Mouse (Mus musculus) heart, embryonic 12.5 days (tissue): Measurements from ENCODE around the gene Acvrl1. TPM values are rescaled to one million over a fixed set of nuclear protein-coding genes. Genes with fewer than 3 reads are reported as not detected.
"Not testable (repeated sequence)": the region's sequence is repeated elsewhere in the genome, so short reads cannot be mapped to it uniquely, and the experiment has no call there.

Source experiments
- ATAC-seq: fragments of 200-750 bp; cut with Nextera tagmentation; 2 replicates; pipeline ENCODE4 v1.8.0; 2017; ENCODE audit warnings: moderate TSS enrichment, moderate library complexity; ENCODE audit not compliant: insufficient number of reproducible peaks, low FRiP score
- H3K27ac ChIP-seq: fragments of 300-500 bp; sonication (generic); 2 replicates; pipeline ENCODE4 v1.5.1; 2016; ENCODE audit warnings: mild to moderate bottlenecking, moderate library complexity; ENCODE audit not compliant: poor library complexity, severe bottlenecking
- H3K27me3 ChIP-seq: fragments of 300-500 bp; sonication (generic); replicated peaks from 2 replicates; pipeline ENCODE4 v1.6.1; 2016; ENCODE audit warnings: mild to moderate bottlenecking, moderate library complexity
- H3K36me3 ChIP-seq: fragments of 300-500 bp; sonication (generic); 2 replicates; pipeline ENCODE4 v1.6.1; 2016; ENCODE audit warnings: mild to moderate bottlenecking, moderate library complexity
- H3K4me1 ChIP-seq: fragments of 300-500 bp; sonication (generic); replicated peaks from 2 replicates; pipeline ENCODE4 v1.6.1; 2016; ENCODE audit warnings: mild to moderate bottlenecking
- H3K4me2 ChIP-seq: fragments of 300-500 bp; sonication (generic); 2 replicates; pipeline ENCODE4 v1.6.1; 2016; ENCODE audit warnings: mild to moderate bottlenecking, moderate library complexity
- H3K4me3 ChIP-seq: fragments of 300-500 bp; sonication (generic); 2 replicates; pipeline ENCODE4 v1.5.1; 2016; ENCODE audit warnings: mild to moderate bottlenecking
- H3K9ac ChIP-seq: fragments of 300-500 bp; sonication (generic); 2 replicates; pipeline ENCODE4 v1.6.1; 2016; ENCODE audit warnings: mild to moderate bottlenecking, moderate library complexity
- H3K9me3 ChIP-seq: fragments of 300-500 bp; sonication (generic); replicated peaks from 2 replicates; pipeline ENCODE4 v1.6.1; 2016; ENCODE audit warnings: mild to moderate bottlenecking, moderate library complexity
- WGBS: fragments of 180-500 bp; shearing (Covaris S2); methylation state at CpG from one replicate; pipeline ENCODE4 v1.1.7; 2016; 5-methylcytosine and 5-hydroxymethylcytosine counted together
- polyA plus RNA-seq: library from polyadenylated mRNA; unstranded; fragments of >200 nt; fragmentation: Nextera tagmentation; extraction: Ambion mirVana; gene quantifications from 2 replicates; pipeline ENCODE4 v1.2.1, GENCODE M21; 2016

The Acvrl1 gene
- polyA plus RNA-seq, 1 experiment from 2014 or later = 3.1 TPM

- ATAC-seq = no peak
- no peak overlapping the region for H3K4me3 ChIP-seq
- WGBS = 66% methylated on average over 5 of the region's 5 CpGs
- no peak overlapping the region for H3K4me2 ChIP-seq
- H3K27ac ChIP-seq = no peak overlapping the region
- no peak overlapping the region for H3K9ac ChIP-seq
- H3K27me3 ChIP-seq = peaks cover 10% of the 10 kb centered on the region; the same call in 1 of the 2 replicates
- no peaks in the 10 kb centered on the region for H3K36me3 ChIP-seq
- H3K9me3 ChIP-seq = no peaks in the 10 kb centered on the region
- 0 out of 2 replicates have a peak, but pooled peaks cover 3% of the 10 kb centered on the region for H3K4me1 ChIP-seq
These were observed 20.2 kb upstream of the Acvrl1 start for GRCm38 (mm10) chr15:101107906-101108671.

GRCm38 (mm10) chr15:101113176-101113575 is 15.1 kb upstream of the Acvrl1 start:
- no peaks in the 10 kb centered on the region for H3K36me3 ChIP-seq
- H3K9ac ChIP-seq = no peak overlapping the region
- WGBS = 68% methylated on average over 8 of the region's 8 CpGs
- H3K27me3 ChIP-seq = peaks cover 9% of the 10 kb centered on the region; the same call in 1 of the 2 replicates
- H3K4me3 ChIP-seq = no peak overlapping the region
- H3K9me3 ChIP-seq = peaks cover 5% of the 10 kb centered on the region; the same call in 1 of the 2 replicates
- no peak overlapping the region for H3K4me2 ChIP-seq
- no peak overlapping the region; the same call in 1 of the 2 replicates for H3K27ac ChIP-seq
- no peaks in the 10 kb centered on the region for H3K4me1 ChIP-seq
- ATAC-seq = no peak

- H3K4me3 ChIP-seq, H3K9me3 ChIP-seq, H3K27ac ChIP-seq, H3K4me1 ChIP-seq, H3K4me2 ChIP-seq, H3K9ac ChIP-seq, H3K27me3 ChIP-seq, H3K36me3 ChIP-seq, ATAC-seq: not testable (repeated sequence)
- 83% methylated on average over 2 of the region's 2 CpGs for WGBS
These were observed 14.5 kb upstream of the Acvrl1 start for GRCm38 (mm10) chr15:101113778-101114177.

GRCm38 (mm10) chr15:101115511-101116110 is 12.7 kb upstream of the Acvrl1 start, which contains the start of gene Ankrd33:
Ankrd33 (plus strand) TSS chr15:101115755.
- peaks cover 9% of the 10 kb centered on the region; the same call in 1 of the 2 replicates for H3K27me3 ChIP-seq
- 77% methylated on average over 5 of the region's 5 CpGs for WGBS
- no peak within 1 kb of the TSS for H3K27ac ChIP-seq
- no peak within 1 kb of the TSS for H3K9ac ChIP-seq
- H3K9me3 ChIP-seq = peaks cover 5% of the 10 kb centered on the region; the same call in 1 of the 2 replicates
- H3K4me1 ChIP-seq = peaks cover 9% of the 10 kb centered on the region; the same call in 1 of the 2 replicates
- no peaks in the 10 kb centered on the region for H3K36me3 ChIP-seq
- no peak for ATAC-seq
- no peak within 1 kb of the TSS for H3K4me2 ChIP-seq
- H3K4me3 ChIP-seq = no peak within 1 kb of the TSS

GRCm38 (mm10) chr15:101118399-101119125 is 9.8 kb upstream of the Acvrl1 start:
- Histone ChIP-seq H3K36me3 (no peaks in the 10 kb centered on the region), H3K4me2 (no peak overlapping the region), H3K9me3 (peaks cover 5% of the 10 kb centered on the region; the same call in 1 of the 2 replicates), H3K27ac (no peak overlapping the region), H3K4me1 (peaks cover 15% of the 10 kb centered on the region; the same call in 1 of the 2 replicates), H3K27me3 (0 out of 2 replicates have a peak, but pooled peaks cover 12% of the 10 kb centered on the region), H3K9ac (no peak overlapping the region), H3K4me3 (no peak overlapping the region)
- 54% methylated on average over 14 of the region's 14 CpGs for WGBS
- no peak for ATAC-seq

- 63% methylated on average over 9 of the region's 9 CpGs for WGBS
- Histone ChIP-seq H3K27ac (no peak overlapping the region), H3K27me3 (peaks cover 21% of the 10 kb centered on the region; the same call in 1 of the 2 replicates), H3K4me3 (no peak overlapping the region), H3K4me2 (no peak overlapping the region), H3K9me3 (no peaks in the 10 kb centered on the region), H3K36me3 (no peaks in the 10 kb centered on the region), H3K4me1 (peaks cover 15% of the 10 kb centered on the region; the same call in 1 of the 2 replicates), H3K9ac (no peak overlapping the region)
- no peak for ATAC-seq
These were observed 6.7 kb upstream of the Acvrl1 start for GRCm38 (mm10) chr15:101121411-101122289.

- ATAC-seq = no peak
- H3K9me3 ChIP-seq = no peaks in the 10 kb centered on the region
- H3K36me3 ChIP-seq = no peaks in the 10 kb centered on the region
- peaks cover 25% of the 10 kb centered on the region; the same call in 1 of the 2 replicates for H3K27me3 ChIP-seq
- no peak overlapping the region for H3K4me3 ChIP-seq
- no peak overlapping the region for H3K4me2 ChIP-seq
- H3K27ac ChIP-seq = no peak overlapping the region
- no peak overlapping the region for H3K9ac ChIP-seq
- 25% methylated on average over 2 of the region's 2 CpGs for WGBS
- H3K4me1 ChIP-seq = peaks cover 15% of the 10 kb centered on the region; the same call in 1 of the 2 replicates
These were observed 6.1 kb upstream of the Acvrl1 start for GRCm38 (mm10) chr15:101122290-101122589.

GRCm38 (mm10) chr15:101123202-101123601 is 5.1 kb upstream of the Acvrl1 start:
- Histone ChIP-seq H3K4me3 (no peak overlapping the region), H3K4me1 (peaks cover 20% of the 10 kb centered on the region; the same call in 1 of the 2 replicates), H3K4me2 (no peak overlapping the region), H3K27me3 (peaks cover 35% of the 10 kb centered on the region), H3K9me3 (no peaks in the 10 kb centered on the region), H3K27ac (no peak overlapping the region), H3K9ac (no peak overlapping the region), H3K36me3 (no peaks in the 10 kb centered on the region)
- WGBS = 42% methylated on average over 4 of the region's 4 CpGs
- ATAC-seq = no peak

GRCm38 (mm10) chr15:101125561-101125960 is 2.8 kb upstream of the Acvrl1 start:
- peaks cover 26% of the 10 kb centered on the region for H3K4me1 ChIP-seq
- H3K27me3 ChIP-seq = peaks cover 51% of the 10 kb centered on the region
- no peaks in the 10 kb centered on the region for H3K36me3 ChIP-seq
- H3K4me2 ChIP-seq = no peak overlapping the region
- ATAC-seq = no peak
- H3K27ac ChIP-seq = no peak overlapping the region
- 81% methylated on average over 6 of the region's 6 CpGs for WGBS
- H3K9ac ChIP-seq = no peak overlapping the region
- H3K9me3 ChIP-seq = no peaks in the 10 kb centered on the region
- no peak overlapping the region for H3K4me3 ChIP-seq

GRCm38 (mm10) chr15:101126876-101127544 is 1.3 kb upstream of the Acvrl1 start:
- Histone ChIP-seq H3K9ac (no peak overlapping the region), H3K4me3 (no peak overlapping the region), H3K9me3 (no peaks in the 10 kb centered on the region), H3K4me2 (no peak overlapping the region), H3K4me1 (peaks cover 37% of the 10 kb centered on the region), H3K27ac (no peak overlapping the region), H3K27me3 (peaks cover 51% of the 10 kb centered on the region), H3K36me3 (no peaks in the 10 kb centered on the region)
- WGBS = 65% methylated on average over 12 of the region's 12 CpGs
- ATAC-seq = no peak
